Mouse (Mus musculus): ENCODE data around the gene Lrrc8b.

Gene Lrrc8b

DNA sequence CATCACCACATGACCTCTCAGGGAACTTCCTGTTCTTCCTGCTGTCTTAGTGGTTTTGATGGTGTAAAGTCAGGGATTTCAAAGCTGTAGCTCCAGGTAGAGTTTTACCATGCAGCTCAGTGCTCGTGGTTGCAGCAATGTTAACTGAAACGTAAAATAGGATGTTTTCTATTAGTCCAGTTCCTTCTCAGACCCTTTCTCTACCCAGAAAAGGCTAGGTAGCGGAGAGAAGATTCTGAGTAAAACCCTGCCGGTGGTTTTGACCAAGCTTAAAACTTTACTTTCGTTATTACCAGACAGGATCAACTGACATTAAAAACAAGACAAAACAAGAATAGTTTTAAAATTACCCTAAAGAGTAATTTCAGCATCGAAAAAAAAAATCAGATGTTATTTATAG, 100.0 kb downstream of the Lrrc8b start:
- in situ Hi-C loops (cut with MboI; ENCODE audit: low sequenced_read_pairs) = loop anchor here (10.0 kb wide), 1 partner anchor 129 kb away; no protein-coding TSS in a partner anchor

- in situ Hi-C loops (cut with MboI; ENCODE audit: low sequenced_read_pairs) = loop anchor here (10.0 kb wide), 1 partner anchor 129 kb away; no protein-coding TSS in a partner anchor
Observed at GRCm38 (mm10) chr5:105516290-105516689, 100.7 kb downstream of the Lrrc8b start.

DNA sequence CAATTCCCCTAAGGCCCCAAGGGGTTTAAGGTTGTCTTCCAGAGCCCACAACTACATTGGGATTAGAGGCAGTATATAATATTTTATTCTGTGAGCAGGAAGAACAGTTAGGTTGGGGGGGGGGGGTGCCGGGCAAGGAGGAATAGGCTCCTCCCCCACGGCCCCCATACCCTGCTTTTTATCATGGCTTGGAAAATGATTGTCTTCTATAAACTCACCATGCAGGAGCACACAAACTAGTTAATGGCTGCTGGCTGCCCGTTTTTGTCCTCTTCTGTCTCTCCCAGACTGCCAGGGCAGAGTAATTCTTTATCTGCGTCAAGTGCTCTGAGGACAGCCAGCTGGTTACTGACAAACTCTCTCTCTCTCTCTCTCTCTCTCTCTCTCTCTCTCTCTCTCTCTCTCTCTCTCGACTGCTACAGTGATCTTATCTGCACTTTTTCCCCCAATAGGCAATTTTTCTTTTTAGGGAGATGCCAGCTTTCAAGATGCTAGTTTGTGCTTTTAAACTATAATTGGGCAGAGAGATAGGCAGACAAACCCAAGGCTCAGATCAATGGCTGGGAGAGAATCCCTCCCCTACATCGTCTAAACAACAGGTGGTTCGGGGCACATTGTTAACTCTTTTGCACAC, 102.5 kb downstream of the Lrrc8b start:
- in situ Hi-C loops (cut with MboI; ENCODE audit: low sequenced_read_pairs) = loop anchor here (10.0 kb wide), 1 partner anchor 127 kb away; no protein-coding TSS in a partner anchor

DNA sequence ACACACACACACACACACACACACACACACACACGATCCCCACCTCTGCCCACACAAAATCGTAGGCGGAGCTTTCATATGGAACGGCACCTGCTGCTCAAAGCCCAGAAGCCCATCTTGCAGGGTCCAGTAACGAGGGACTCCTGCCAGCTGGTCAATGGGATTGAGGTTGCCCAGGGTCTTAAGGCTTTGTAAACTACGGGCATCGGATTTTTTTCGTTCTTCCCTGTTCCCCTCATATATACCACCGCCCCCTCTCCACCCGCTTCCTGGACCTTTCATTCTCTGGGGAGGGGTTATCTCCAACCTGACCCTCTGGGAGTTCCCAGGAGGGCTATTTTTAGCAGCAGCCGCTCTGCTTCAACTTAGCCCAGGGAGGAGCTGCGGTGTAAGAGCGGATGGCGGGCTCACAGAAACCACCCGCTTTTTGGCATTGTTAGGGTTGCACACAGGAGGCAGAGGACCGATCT, 103.1 kb downstream of the Lrrc8b start:
- in situ Hi-C loops (cut with MboI; ENCODE audit: low sequenced_read_pairs) = loop anchor here (10.0 kb wide), 1 partner anchor 126 kb away; no protein-coding TSS in a partner anchor

- in situ Hi-C loops (cut with MboI; ENCODE audit: low sequenced_read_pairs) = loop anchor here (10.0 kb wide), 1 partner anchor 125 kb away; no protein-coding TSS in a partner anchor
Observed at GRCm38 (mm10) chr5:105519096-105519975, 103.8 kb downstream of the Lrrc8b start, which contains the start of gene Lrrc8c. Gene Lrrc8c, plus strand, starts transcription at chr5:105519388.

DNA sequence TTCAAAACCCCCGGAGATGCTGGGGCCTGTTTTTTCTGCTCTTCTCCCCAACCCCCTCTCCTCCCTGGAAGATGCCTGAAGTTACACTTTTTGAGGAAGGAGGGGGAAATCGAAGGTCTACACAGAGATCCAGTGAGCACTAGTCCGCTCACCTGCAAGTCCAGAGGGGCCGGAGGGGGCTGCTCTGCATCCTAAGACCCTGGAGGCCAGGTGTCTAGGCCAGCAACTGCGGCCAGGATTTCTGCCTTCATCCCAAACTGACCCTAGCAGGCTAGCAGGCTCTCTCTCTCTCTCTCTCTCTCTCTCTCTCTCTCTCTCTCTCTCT, 104.4 kb downstream of the Lrrc8b start:
- in situ Hi-C loops (cut with MboI; ENCODE audit: low sequenced_read_pairs) = loop anchor here (10.0 kb wide), 1 partner anchor 125 kb away; no protein-coding TSS in a partner anchor

DNA sequence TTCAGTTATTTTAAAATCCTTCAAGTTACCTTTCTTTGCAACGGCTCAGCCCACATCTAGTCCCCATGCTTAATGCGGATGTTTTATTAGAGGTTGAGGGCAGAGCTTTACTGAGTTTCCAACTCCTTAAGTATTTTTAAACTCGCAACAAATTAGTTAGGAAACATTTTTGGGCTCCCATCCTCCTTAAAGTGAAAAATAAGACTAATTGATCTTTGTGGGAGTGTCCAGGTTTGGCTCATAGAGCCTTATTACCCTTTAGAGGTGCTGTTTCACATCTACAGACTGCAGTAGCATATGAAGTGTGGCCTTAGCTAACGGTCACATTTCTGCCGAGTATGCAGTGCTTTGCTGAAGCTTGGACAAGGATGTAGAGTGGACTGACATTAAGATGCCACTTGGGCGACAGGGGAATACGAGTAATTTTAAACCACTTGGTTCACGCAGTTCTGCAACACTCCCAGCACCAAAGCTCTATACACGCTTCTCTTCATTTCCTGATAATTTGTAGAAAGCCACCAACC, 104.9 kb downstream of the Lrrc8b start:
- in situ Hi-C loops (cut with MboI; ENCODE audit: low sequenced_read_pairs) = no loop called here

GRCm38 (mm10) chr5:105523452-105523851, 107.9 kb downstream of the Lrrc8b start:
- in situ Hi-C loops (cut with MboI; ENCODE audit: low sequenced_read_pairs) = no loop called here

DNA sequence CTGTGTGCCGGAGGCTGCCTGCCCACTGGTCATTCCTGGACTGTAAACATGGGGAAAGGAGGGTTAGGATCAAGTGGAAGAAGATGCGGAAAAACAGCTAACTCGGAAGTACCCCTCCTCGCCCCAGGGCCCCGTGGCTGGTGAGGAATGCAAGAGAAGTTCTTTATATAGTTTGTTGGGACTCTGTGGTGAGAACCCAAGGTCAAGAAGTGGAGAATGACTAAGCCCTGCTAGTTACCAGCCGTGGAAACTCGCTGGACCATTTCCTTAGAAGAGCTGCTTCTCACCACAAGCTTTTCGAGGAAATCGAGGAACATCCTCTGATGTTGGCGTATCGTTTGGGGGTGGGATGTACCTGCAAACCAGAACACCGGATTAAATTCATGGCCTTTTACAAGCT, 109.4 kb downstream of the Lrrc8b start:
- in situ Hi-C loops (cut with MboI; ENCODE audit: low sequenced_read_pairs) = no loop called here

- in situ Hi-C loops (cut with MboI; ENCODE audit: low sequenced_read_pairs) = no loop called here
Observed at GRCm38 (mm10) chr5:105526107-105526645, 110.6 kb downstream of the Lrrc8b start.

DNA sequence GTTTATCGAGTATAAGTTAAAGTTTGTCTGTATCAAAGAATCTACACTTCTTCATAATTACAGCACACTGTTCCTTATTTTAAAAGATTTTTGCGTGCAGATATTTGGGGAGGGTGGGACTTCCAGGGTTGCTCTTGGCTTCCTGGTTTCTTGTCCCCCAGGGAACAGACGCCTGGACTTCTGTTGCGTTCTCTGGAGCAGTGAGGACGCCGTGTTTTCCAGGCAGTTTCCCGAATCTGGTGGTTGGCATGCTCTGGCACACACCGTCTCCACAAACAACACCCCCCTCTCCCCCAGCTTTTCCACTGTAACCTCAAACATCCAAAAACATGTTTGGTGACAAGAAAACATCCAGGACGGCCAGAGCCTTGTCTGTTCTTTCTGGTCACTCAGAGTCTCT, 111.2 kb downstream of the Lrrc8b start:
- in situ Hi-C loops (cut with MboI; ENCODE audit: low sequenced_read_pairs) = no loop called here

DNA sequence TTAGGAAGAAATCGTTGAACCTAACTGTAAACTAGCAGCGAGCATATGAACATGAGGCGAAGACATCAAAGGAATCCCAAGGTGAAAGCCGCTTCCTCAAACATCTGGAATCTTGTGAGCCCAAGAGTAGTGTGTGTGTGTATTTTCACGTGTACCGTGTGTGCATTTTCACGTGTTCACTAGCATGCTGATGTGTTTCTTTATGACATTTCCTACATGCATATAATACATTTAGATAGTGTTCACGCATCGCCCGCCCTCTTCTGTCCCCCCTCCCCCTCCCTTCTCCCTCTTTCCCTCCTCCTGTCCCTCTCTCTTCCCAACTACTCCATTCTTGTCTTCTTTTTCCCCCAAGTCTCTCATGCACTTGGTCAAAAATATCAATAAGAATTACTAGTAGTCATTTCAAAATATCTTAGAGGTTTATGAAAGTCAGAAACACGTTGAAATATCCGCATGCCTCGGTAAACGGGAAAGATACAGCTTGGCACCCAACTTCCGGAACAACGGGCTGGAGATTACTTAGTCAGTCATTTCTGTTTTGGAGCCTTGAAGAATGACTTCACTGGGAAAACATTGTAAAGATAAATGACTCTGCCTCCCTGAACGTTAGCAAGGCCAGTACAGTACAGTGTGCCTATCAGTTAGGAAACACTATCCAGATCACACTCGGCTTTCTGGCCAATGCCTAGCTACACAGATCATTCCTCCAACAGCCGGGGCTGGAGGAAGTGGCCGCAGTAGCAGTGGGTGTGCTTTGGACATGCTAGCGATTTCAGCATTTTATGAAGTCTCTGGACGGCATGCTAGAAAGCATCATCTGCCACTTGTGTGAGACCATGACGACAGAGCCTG, 112.1 kb downstream of the Lrrc8b start:
- in situ Hi-C loops (cut with MboI; ENCODE audit: low sequenced_read_pairs) = no loop called here

DNA sequence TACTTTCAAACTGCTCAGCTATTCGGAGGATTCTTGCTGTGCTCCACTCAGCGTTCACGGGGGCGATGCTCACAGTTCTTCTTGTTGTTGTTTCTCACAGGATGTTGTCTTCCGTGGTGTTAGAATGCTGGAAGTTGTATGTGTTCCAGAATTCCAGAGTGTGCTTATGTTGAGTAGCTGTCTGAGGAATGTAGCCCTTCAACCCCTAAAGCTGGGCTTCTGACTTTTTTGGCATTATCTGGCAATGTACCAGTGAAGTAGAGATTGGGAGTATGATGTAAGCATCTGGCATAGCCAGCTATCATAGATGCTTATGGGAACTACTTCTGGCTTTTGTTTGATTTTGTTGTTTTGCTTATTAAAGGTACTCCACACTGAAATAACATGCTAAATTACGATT, 115.0 kb downstream of the Lrrc8b start:
- in situ Hi-C loops (cut with MboI; ENCODE audit: low sequenced_read_pairs) = no loop called here

GRCm38 (mm10) chr5:105535186-105535585, 119.6 kb downstream of the Lrrc8b start:
- in situ Hi-C loops (cut with MboI; ENCODE audit: low sequenced_read_pairs) = no loop called here

GRCm38 (mm10) chr5:105536172-105536571, 120.6 kb downstream of the Lrrc8b start:
- in situ Hi-C loops (cut with MboI; ENCODE audit: low sequenced_read_pairs) = no loop called here

DNA sequence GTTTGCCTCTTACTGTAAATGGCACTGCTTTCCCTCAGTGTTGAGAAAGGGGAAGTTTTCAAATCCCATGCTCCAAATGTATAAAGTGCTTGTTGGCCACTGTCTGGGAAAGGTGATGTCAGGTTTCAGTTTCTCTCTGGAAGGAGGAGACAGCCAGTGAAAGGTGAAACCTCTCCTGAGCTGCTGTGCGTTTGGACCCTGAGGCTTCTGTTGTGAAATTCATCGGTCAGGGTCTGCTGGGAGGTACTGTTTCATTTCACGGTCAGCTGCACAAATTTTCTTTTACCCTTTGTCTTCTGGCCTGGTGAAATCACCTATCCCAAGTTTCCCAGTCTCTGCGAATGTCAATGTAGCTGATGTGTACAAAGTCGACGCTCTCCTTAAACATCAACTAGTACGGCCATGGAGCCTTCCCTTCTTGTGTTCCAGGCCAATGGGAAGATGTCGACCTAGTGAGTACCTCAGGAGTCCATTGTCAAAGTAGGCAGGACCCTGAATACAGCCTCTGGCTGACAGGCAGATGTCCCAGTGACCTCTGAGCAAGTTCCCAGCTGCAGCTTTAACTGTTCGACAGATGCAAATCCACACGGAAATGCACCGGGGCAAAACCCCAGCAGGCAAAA, 121.6 kb downstream of the Lrrc8b start:
- in situ Hi-C loops (cut with MboI; ENCODE audit: low sequenced_read_pairs) = no loop called here
